Mouse (Mus musculus): ENCODE data around the gene Iqca. TPM values are rescaled to one million over a fixed set of nuclear protein-coding genes. Genes with fewer than 3 reads are reported as not detected.

Iqca gene
- polyA plus RNA-seq, 1 experiment from 2014 or later: not detected

- Histone ChIP-seq H3K4me2 (replicated peaks) (no peak overlapping the region), H3K27me3 (no peaks in the 10 kb centered on the region), H3K9ac (replicated peaks) (no peak overlapping the region), H3K27ac (replicated peaks) (0 out of 2 replicates have a peak overlapping the region, but pooled peaks have one; percentile 25), H3K4me1 (peaks cover 5% of the 10 kb centered on the region; the same call in 1 of the 2 replicates), H3K36me3 (no peaks in the 10 kb centered on the region), H3K4me3 (no peak overlapping the region), H3K9me3 (no peaks in the 10 kb centered on the region)
- WGBS: 81% methylated on average over 7 of the region's 7 CpGs
- ATAC-seq (ENCODE audit: low FRiP score, low read depth): no peak
Measured at GRCm38 (mm10) chr1:90131982-90132381, 21.2 kb downstream of the Iqca start.

GRCm38 (mm10) chr1:90124561-90124960 is 28.6 kb downstream of the Iqca start:
- Histone ChIP-seq H3K4me2 (replicated peaks) (no peak overlapping the region), H3K36me3 (no peaks in the 10 kb centered on the region), H3K9ac (replicated peaks) (no peak overlapping the region), H3K9me3 (no peaks in the 10 kb centered on the region), H3K27ac (replicated peaks) (no peak overlapping the region), H3K27me3 (no peaks in the 10 kb centered on the region), H3K4me1 (no peaks in the 10 kb centered on the region), H3K4me3 (no peak overlapping the region)
- no peak for ATAC-seq (ENCODE audit: low FRiP score, low read depth)
- WGBS: 94% methylated on average over 12 of the region's 12 CpGs

GRCm38 (mm10) chr1:90120706-90121105 is 32.5 kb downstream of the Iqca start:
- H3K36me3 ChIP-seq: no peaks in the 10 kb centered on the region
- no peak overlapping the region for H3K9ac ChIP-seq (replicated peaks)
- H3K4me1 ChIP-seq: no peaks in the 10 kb centered on the region
- no peak for ATAC-seq (ENCODE audit: low FRiP score, low read depth)
- 83% methylated on average over 6 of the region's 6 CpGs for WGBS
- H3K27me3 ChIP-seq: no peaks in the 10 kb centered on the region
- H3K4me3 ChIP-seq: no peak overlapping the region
- no peak overlapping the region for H3K4me2 ChIP-seq (replicated peaks)
- H3K9me3 ChIP-seq: no peaks in the 10 kb centered on the region
- H3K27ac ChIP-seq (replicated peaks): no peak overlapping the region

GRCm38 (mm10) chr1:90119214-90119613 is 34.0 kb downstream of the Iqca start:
- Histone ChIP-seq H3K4me1 (no peaks in the 10 kb centered on the region), H3K4me2 (replicated peaks) (no peak overlapping the region), H3K4me3 (no peak overlapping the region), H3K36me3 (no peaks in the 10 kb centered on the region), H3K9me3 (no peaks in the 10 kb centered on the region), H3K9ac (replicated peaks) (no peak overlapping the region), H3K27ac (replicated peaks) (no peak overlapping the region), H3K27me3 (no peaks in the 10 kb centered on the region)
- WGBS: 94% methylated on average over 12 of the region's 12 CpGs
- no peak for ATAC-seq (ENCODE audit: low FRiP score, low read depth)

GRCm38 (mm10) chr1:90117207-90117606 is 36.0 kb downstream of the Iqca start:
- ATAC-seq (ENCODE audit: low FRiP score, low read depth): no peak
- Histone ChIP-seq H3K4me3 (no peak overlapping the region), H3K4me1 (no peaks in the 10 kb centered on the region), H3K27ac (replicated peaks) (no peak overlapping the region), H3K27me3 (no peaks in the 10 kb centered on the region), H3K9ac (replicated peaks) (no peak overlapping the region), H3K9me3 (no peaks in the 10 kb centered on the region), H3K4me2 (replicated peaks) (no peak overlapping the region), H3K36me3 (no peaks in the 10 kb centered on the region)
- 89% methylated on average over 7 of the region's 7 CpGs for WGBS

- H3K4me2 ChIP-seq (replicated peaks): no peak overlapping the region
- WGBS: 85% methylated on average over 5 of the region's 5 CpGs
Measured at GRCm38 (mm10) chr1:90114586-90114985, 38.6 kb downstream of the Iqca start.

GRCm38 (mm10) chr1:90113655-90114244 is 39.5 kb downstream of the Iqca start:
- Histone ChIP-seq H3K4me2 (replicated peaks) (no peak overlapping the region), H3K27me3 (no peaks in the 10 kb centered on the region), H3K36me3 (no peaks in the 10 kb centered on the region), H3K9me3 (no peaks in the 10 kb centered on the region), H3K27ac (replicated peaks) (no peak overlapping the region), H3K4me1 (no peaks in the 10 kb centered on the region), H3K4me3 (no peak overlapping the region), H3K9ac (replicated peaks) (no peak overlapping the region)
- 90% methylated on average over 6 of the region's 6 CpGs for WGBS
- ATAC-seq (ENCODE audit: low FRiP score, low read depth): no peak

More at GRCm38 (mm10) chr1:90114586-90114985, 38.6 kb downstream of the Iqca start:
- no peak for ATAC-seq (ENCODE audit: low FRiP score, low read depth)
- Histone ChIP-seq H3K27ac (replicated peaks) (no peak overlapping the region), H3K36me3 (no peaks in the 10 kb centered on the region), H3K9me3 (no peaks in the 10 kb centered on the region), H3K9ac (replicated peaks) (no peak overlapping the region), H3K27me3 (no peaks in the 10 kb centered on the region), H3K4me1 (no peaks in the 10 kb centered on the region), H3K4me3 (no peak overlapping the region)

GRCm38 (mm10) chr1:90112669-90113068 is 40.5 kb downstream of the Iqca start:
- Histone ChIP-seq H3K4me2 (replicated peaks) (no peak overlapping the region), H3K4me1 (no peaks in the 10 kb centered on the region), H3K36me3 (no peaks in the 10 kb centered on the region), H3K27me3 (no peaks in the 10 kb centered on the region), H3K27ac (replicated peaks) (no peak overlapping the region), H3K9ac (replicated peaks) (no peak overlapping the region), H3K4me3 (no peak overlapping the region), H3K9me3 (no peaks in the 10 kb centered on the region)
- WGBS: 91% methylated on average over 2 of the region's 2 CpGs
- no peak for ATAC-seq (ENCODE audit: low FRiP score, low read depth)

- Histone ChIP-seq H3K4me3 (no peak overlapping the region), H3K36me3 (no peaks in the 10 kb centered on the region), H3K9me3 (no peaks in the 10 kb centered on the region), H3K9ac (replicated peaks) (no peak overlapping the region), H3K27ac (replicated peaks) (no peak overlapping the region), H3K4me2 (replicated peaks) (no peak overlapping the region), H3K27me3 (no peaks in the 10 kb centered on the region), H3K4me1 (no peaks in the 10 kb centered on the region)
- no peak for ATAC-seq (ENCODE audit: low FRiP score, low read depth)
- 72% methylated on average over 2 of the region's 2 CpGs for WGBS
Measured at GRCm38 (mm10) chr1:90111198-90111839, 41.9 kb downstream of the Iqca start.

- Histone ChIP-seq H3K9me3 (peaks cover 6% of the 10 kb centered on the region; the same call in 1 of the 2 replicates), H3K4me2 (replicated peaks) (no peak overlapping the region), H3K27ac (replicated peaks) (no peak overlapping the region), H3K27me3 (no peaks in the 10 kb centered on the region; the same call in 1 of the 2 replicates), H3K4me3 (no peak overlapping the region), H3K4me1 (no peaks in the 10 kb centered on the region), H3K36me3 (no peaks in the 10 kb centered on the region), H3K9ac (replicated peaks) (no peak overlapping the region)
- WGBS: 83% methylated on average over 8 of the region's 8 CpGs
- ATAC-seq (ENCODE audit: low FRiP score, low read depth): no peak
Measured at GRCm38 (mm10) chr1:90103896-90104487, 49.2 kb downstream of the Iqca start.

- H3K4me3 ChIP-seq: no peak overlapping the region
- WGBS: 82% methylated on average over 10 of the region's 10 CpGs
- no peaks in the 10 kb centered on the region for H3K4me1 ChIP-seq
- ATAC-seq (ENCODE audit: low FRiP score, low read depth): no peak
- no peaks in the 10 kb centered on the region; the same call in 1 of the 2 replicates for H3K27me3 ChIP-seq
- no peaks in the 10 kb centered on the region for H3K36me3 ChIP-seq
- H3K9ac ChIP-seq (replicated peaks): no peak overlapping the region
- no peak overlapping the region for H3K4me2 ChIP-seq (replicated peaks)
- peaks cover 6% of the 10 kb centered on the region; the same call in 1 of the 2 replicates for H3K9me3 ChIP-seq
- H3K27ac ChIP-seq (replicated peaks): no peak overlapping the region
Measured at GRCm38 (mm10) chr1:90100360-90101232, 52.6 kb downstream of the Iqca start.

All from midbrain, embryonic 12.5 days (tissue).